Mouse (Mus musculus) spleen, adult 2 months (tissue): ENCODE data around the gene Notum. TPM values are rescaled to one million over a fixed set of nuclear protein-coding genes. Genes with fewer than 3 reads are reported as not detected.

Source experiments
- DNase-seq, 2 experiments: peaks; one replicate each; pipeline versions ENCODE4 v3.0.0 to v3.0.0-alpha.2; 2012 to 2021; ENCODE audit warnings: low spot score in 2 of 2, low read depth in 1 of 2
- H3K27ac ChIP-seq: fragments of 200-500 bp; 2 replicates; pipeline ENCODE4 v1.5.1; 2012; ENCODE audit warnings: low read length, inconsistent platforms; ENCODE audit not compliant: insufficient read depth
- H3K27me3 ChIP-seq: fragments of 200-500 bp; 2 replicates; pipeline ENCODE4 v1.6.1; 2012; ENCODE audit warnings: mild to moderate bottlenecking, moderate library complexity, low read length, inconsistent platforms; ENCODE audit not compliant: control insufficient read depth, insufficient read depth
- H3K36me3 ChIP-seq: fragments of 200-500 bp; 2 replicates; pipeline ENCODE4 v1.6.1; 2012; ENCODE audit warnings: mild to moderate bottlenecking, low read length, inconsistent platforms; ENCODE audit not compliant: control insufficient read depth, insufficient read depth
- H3K4me1 ChIP-seq: fragments of 200-500 bp; 2 replicates; pipeline ENCODE4 v1.6.1; 2011; ENCODE audit warnings: inconsistent platforms; ENCODE audit not compliant: control insufficient read depth, insufficient read depth, insufficient read length
- H3K4me3 ChIP-seq: fragments of 200-500 bp; 2 replicates; pipeline ENCODE4 v1.5.1; 2011; ENCODE audit warnings: mild to moderate bottlenecking, inconsistent platforms; ENCODE audit not compliant: insufficient read depth, insufficient read length; ENCODE audit errors: extremely low read depth
- CTCF ChIP-seq: fragments of 200-500 bp; IDR thresholded peaks from 2 replicates; pipeline ENCODE4 v1.5.1; 2011; ENCODE audit warnings: mild to moderate bottlenecking, inconsistent platforms; ENCODE audit not compliant: insufficient read depth, insufficient read length, insufficient replicate concordance; ENCODE audit errors: extremely low read depth
- POLR2A ChIP-seq: fragments of 200-500 bp; IDR thresholded peaks from 2 replicates; pipeline ENCODE4 v1.6.1; 2011; ENCODE audit warnings: low read depth, low read length, inconsistent platforms
- WGBS: fragments of 180-500 bp; shearing (Covaris S2); methylation state at CpG from one replicate; pipeline ENCODE4 v1.1.7; 2018; 5-methylcytosine and 5-hydroxymethylcytosine counted together
- polyA plus RNA-seq: library from polyadenylated mRNA; depleted of rRNA; stranded (reverse); fragments of >200 nt; gene quantifications from 2 replicates; pipeline ENCODE4 v1.2.3, GENCODE M21; 2012

The Notum gene
- polyA plus RNA-seq, 1 experiment, result 0.08 TPM

DNA sequence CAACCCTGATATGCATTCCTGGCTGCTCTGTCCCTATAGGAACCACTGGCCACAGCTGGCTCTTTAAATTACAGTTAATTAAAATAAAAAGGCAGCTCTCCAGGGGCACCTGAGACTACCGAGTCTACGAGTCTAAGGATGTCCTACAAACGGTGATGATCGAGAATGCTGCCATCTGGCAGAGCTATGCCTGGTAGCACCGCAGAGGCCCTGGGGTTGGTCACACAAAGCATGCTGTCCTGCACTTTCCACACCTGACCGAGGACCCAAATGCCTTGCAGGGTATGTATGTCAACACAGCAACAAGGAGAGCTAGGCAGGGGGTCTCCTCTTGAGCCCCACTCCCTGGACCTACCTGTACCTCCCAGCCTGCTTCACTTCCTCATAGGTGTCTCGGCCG, 47.0 kb downstream of the Notum start:
- no peak overlapping the region for H3K27ac ChIP-seq
- DNase-seq, result no peak
- H3K27me3 ChIP-seq, result no peaks in the 10 kb centered on the region
- peaks cover 6% of the 10 kb centered on the region; the same call in 1 of the 2 replicates for H3K4me1 ChIP-seq
- TF ChIP-seq CTCF (no peak), POLR2A (no peak)
- no peak overlapping the region for H3K4me3 ChIP-seq
- WGBS, result 87% methylated on average over 8 of the region's 8 CpGs
- peaks cover 18% of the 10 kb centered on the region for H3K36me3 ChIP-seq

DNA sequence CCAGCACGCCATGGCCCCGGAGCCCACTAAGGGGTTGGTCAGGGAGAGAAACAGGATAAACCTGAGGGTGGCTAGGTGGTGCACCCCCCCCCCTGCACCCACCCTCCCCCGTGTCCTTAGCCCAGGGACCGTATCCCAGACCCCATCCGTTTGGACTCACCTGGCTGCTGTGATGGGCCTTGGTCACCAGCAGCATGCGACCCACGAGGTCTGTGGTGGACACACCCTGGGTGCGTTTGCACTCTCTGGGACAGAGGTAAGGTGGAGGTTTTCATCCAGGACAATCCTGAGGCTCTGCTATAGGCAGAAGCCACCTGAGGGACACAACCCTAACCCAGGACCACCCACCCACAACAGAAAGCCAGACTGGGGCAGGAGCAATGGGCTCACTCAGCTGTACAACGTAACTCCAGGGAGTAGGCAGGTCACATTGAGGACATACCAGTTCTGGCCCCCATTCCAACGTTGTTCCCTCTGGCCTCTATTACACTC, 47.4 kb downstream of the Notum start:
- H3K27me3 ChIP-seq, result no peaks in the 10 kb centered on the region
- H3K4me3 ChIP-seq, result no peak overlapping the region
- no peak for TF ChIP-seq CTCF
- no peak for TF ChIP-seq POLR2A
- WGBS, result 91% methylated on average over 10 of the region's 10 CpGs
- DNase-seq, result no peak
- no peak overlapping the region for H3K27ac ChIP-seq
- H3K36me3 ChIP-seq, result peaks cover 14% of the 10 kb centered on the region
- peaks cover 6% of the 10 kb centered on the region; the same call in 1 of the 2 replicates for H3K4me1 ChIP-seq

DNA sequence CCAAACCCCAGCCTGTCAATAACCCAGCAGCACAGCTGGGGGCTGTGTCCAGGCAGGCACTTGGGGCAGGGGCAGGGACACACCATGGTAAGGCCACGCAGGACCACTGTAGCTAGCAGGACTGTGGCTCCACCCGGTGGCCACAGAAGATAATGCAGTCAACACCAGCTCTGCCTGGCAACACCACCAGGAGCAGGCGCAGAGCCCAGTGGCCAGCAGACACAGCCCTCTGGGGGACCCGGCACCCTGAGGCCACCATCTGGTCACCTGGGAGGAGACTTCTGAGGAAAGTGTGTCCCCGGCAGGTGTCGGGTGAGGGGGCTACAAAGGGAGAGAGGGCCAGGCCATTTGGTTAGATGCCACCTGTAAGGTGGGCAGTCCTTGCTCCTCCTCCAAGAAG, 48.2 kb downstream of the Notum start:
- no peak overlapping the region for H3K4me3 ChIP-seq
- peaks cover 9% of the 10 kb centered on the region for H3K36me3 ChIP-seq
- peak in 1 of 2 experiments; percentile 68 for DNase-seq
- H3K27me3 ChIP-seq, result no peaks in the 10 kb centered on the region
- WGBS, result 60% methylated on average over 6 of the region's 6 CpGs
- H3K27ac ChIP-seq, result no peak overlapping the region
- peaks cover 6% of the 10 kb centered on the region; the same call in 1 of the 2 replicates for H3K4me1 ChIP-seq
- TF ChIP-seq POLR2A (no peak), CTCF (peak; percentile 88; the same call in 1 of the 2 replicates)

DNA sequence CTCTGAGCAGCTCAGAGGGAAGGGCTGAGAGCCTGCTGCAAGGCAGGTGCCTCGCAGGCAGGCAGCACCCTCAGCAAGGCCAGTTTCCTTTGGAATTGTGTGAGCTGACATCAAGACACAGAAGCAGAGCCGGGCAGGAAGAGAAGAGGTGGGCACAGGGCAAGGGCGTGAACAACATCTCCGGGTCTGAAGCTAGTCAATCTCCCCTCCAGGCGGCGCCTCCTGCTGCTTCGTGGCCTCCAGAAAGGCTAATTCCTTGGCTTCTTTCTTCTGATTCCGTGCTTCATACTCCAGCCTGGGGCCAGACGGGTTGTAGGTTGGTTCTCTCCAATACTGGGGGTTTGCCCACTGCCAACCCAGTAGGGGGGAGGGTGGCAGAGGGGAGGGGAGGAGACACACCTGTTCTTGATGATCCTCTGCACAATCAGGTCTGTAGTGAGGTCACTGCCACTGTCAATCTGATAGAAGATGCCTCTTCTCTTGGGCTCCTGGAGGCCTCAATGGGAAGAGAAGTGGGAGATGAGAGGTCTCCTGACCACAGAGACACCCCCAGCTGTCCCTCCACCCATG, 50.4 kb downstream of the Notum start:
- no peak for DNase-seq
- Histone ChIP-seq H3K27ac (no peak overlapping the region), H3K4me3 (no peak overlapping the region), H3K27me3 (no peaks in the 10 kb centered on the region), H3K4me1 (no peaks in the 10 kb centered on the region), H3K36me3 (peaks cover 9% of the 10 kb centered on the region)
- 90% methylated on average over 9 of the region's 9 CpGs for WGBS
- no peak for TF ChIP-seq POLR2A
- no peak for TF ChIP-seq CTCF

DNA sequence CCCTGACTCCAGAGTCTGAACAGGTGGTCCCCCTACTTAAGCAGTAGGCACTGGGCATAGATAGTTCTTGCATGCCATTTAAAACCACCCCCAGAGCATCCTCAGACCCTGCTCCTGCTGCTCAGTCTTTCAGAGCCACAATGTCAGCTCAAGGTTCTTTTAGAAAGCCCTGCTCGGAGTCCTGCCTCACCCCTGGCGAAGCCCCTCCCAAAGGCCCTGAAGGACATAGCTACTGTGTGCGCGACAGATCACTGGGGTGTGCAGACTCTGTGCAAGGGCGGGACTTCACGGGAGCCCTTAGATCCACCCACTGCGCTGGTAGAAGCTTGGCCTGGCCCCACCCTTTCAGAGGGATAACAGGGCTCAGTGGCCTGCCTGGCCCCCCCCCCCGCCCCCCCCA, 51.7 kb downstream of the Notum start:
- Histone ChIP-seq H3K27me3 (no peaks in the 10 kb centered on the region), H3K36me3 (peaks cover 13% of the 10 kb centered on the region), H3K4me1 (no peaks in the 10 kb centered on the region), H3K4me3 (no peak overlapping the region), H3K27ac (no peak overlapping the region)
- DNase-seq, result no peak
- WGBS, result 64% methylated on average over 8 of the region's 8 CpGs
- TF ChIP-seq POLR2A, result no peak
- TF ChIP-seq CTCF, result no peak

DNA sequence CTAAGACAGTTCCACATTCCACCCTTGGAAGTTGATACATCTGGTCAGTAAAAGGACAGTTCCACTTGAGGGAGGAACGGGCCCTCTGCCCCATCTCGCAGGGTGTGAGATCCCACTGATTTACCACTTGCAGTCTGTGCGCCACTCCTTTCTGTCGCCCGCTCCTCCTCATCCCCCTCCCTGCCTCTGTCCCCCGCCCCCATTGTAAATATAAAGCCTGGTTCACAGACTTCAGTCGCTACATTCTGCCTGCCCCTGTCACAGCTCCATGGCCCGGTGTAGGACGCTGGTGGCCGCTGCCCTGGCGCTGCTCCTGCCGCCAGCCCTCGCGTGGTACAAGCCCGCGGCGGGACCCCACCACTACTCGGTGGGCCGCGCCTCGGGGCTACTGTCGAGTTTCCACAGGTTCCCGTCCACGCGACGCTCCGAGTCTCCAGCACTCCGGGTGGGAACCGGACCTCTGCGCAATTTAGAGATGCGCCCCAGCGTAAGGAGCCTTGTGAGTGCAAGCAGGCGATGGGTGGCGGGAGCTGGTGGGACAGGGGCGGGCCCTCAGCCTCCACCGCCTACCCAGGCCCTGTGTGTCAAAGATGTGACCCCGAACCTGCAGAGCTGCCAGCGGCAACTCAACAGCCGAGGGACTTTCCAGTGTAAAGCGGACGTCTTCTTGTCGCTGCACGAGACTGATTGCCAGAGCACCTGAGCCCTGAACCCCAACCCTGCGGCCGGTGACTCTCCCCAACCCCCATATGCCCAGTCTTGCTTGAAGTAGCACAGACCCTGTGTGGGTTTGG, 52.5 kb downstream of the Notum start, which contains the start of gene Npb:
Gene Npb (plus strand): TSS at position 237 of the 794 bp plus-strand sequence.
- 31% methylated on average over 45 of the region's 45 CpGs for WGBS
- no peaks in the 10 kb centered on the region for H3K4me1 ChIP-seq
- TF ChIP-seq POLR2A (no peak), CTCF (no peak)
- no peak within 1 kb of the TSS for H3K27ac ChIP-seq
- peaks cover 16% of the 10 kb centered on the region for H3K36me3 ChIP-seq
- H3K4me3 ChIP-seq, result no peak within 1 kb of the TSS
- no peaks in the 10 kb centered on the region for H3K27me3 ChIP-seq
- no peak for DNase-seq

DNA sequence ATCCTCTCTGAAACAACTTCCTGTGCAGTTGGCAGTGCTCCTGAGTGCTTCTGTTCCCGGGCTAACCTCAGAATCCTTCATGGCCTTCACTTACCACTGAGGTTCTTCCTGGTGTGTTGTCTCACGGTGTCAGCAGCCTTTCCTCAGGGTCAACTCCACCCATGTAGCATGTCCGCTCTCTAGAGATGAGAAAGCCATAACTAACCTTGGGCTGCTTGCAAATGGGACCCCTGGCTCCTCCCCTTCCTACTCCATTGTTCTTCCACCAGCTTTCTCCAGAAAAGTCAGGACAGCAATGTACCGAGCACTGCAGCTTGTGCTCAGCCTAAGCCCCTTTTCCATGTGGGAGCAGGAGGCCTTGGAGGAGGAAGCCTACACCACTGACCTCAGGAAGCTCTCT, 54.2 kb downstream of the Notum start:
- H3K4me1 ChIP-seq, result no peaks in the 10 kb centered on the region
- H3K27ac ChIP-seq, result no peak overlapping the region
- peaks cover 17% of the 10 kb centered on the region for H3K36me3 ChIP-seq
- 95% methylated on average over 4 of the region's 4 CpGs for WGBS
- no peak for TF ChIP-seq POLR2A
- TF ChIP-seq CTCF, result no peak
- H3K4me3 ChIP-seq, result no peak overlapping the region
- no peak for DNase-seq
- H3K27me3 ChIP-seq, result no peaks in the 10 kb centered on the region
